2 mouse cellular contexts compared by ENCODE assay signal in genomic region chr10:80621940-80622660, GRCm38 (mm10).
TF ChIP-seq lines count a peak whose summit lies in the region.

No protein-coding gene starts in this region.

TF ChIP-seq in C2C12, 6 proteins besides CTCF, POLR2A, EP300 and RAD21:
- TF ChIP-seq MAX (IDR thresholded peaks at IDR 0.05), result peak; percentile 61
- TF ChIP-seq FOSL1 (IDR thresholded peaks at IDR 0.05; ENCODE audit: insufficient read depth, low read length, poor library complexity, severe bottlenecking), result no peak
- TF ChIP-seq CEBPB (IDR thresholded peaks at IDR 0.05; ENCODE audit: low read depth), result peak; percentile 93
- no peak for TF ChIP-seq MYOD1 (IDR thresholded peaks at IDR 0.05; ENCODE audit: control insufficient read depth, insufficient read length, low read depth)
- TF ChIP-seq USF1 (IDR thresholded peaks at IDR 0.05; ENCODE audit: low read depth), result peak; percentile 9

TF ChIP-seq in myocyte, 11 proteins besides CTCF, POLR2A, EP300 and RAD21:
- TF ChIP-seq USF1 (IDR thresholded peaks at IDR 0.05; ENCODE audit: low read depth) (no peak), POLR2AphosphoS2 (IDR thresholded peaks at IDR 0.05; ENCODE audit: insufficient read length, low read depth) (peak; percentile 76), TCF3 (IDR thresholded peaks at IDR 0.05; ENCODE audit: insufficient read length, low read depth) (no peak), REST (IDR thresholded peaks at IDR 0.05; ENCODE audit: insufficient read depth, insufficient read length) (no peak), SRF (IDR thresholded peaks at IDR 0.05; ENCODE audit: control insufficient read depth, insufficient read length, low read depth) (peak; percentile 96), CEBPB (IDR thresholded peaks at IDR 0.05; ENCODE audit: insufficient read depth, poor library complexity, severe bottlenecking) (peak; percentile 90), TCF12 (IDR thresholded peaks at IDR 0.05; ENCODE audit: insufficient read depth, poor library complexity, severe bottlenecking) (no peak), MYOD1 (IDR thresholded peaks at IDR 0.05; ENCODE audit: control insufficient read depth in 1 of 3, insufficient read length in 2 of 3, low read depth in 2 of 3) (peak in 1 of 3 experiments; percentile 25)
